Mouse (Mus musculus): Measurements from ENCODE around the gene Arid2. TPM values are rescaled to one million over a fixed set of nuclear protein-coding genes. Genes with fewer than 3 reads are reported as not detected.

The Arid2 gene
- total RNA-seq, 2 experiments from 2014 or later = 13.1 to 13.2 TPM

- DNase-seq = no peak
- intact Hi-C loops (cut with DNase I) = no loop called here
- Histone ChIP-seq H3K4me3 (no peak overlapping the region), H3K27ac (no peak overlapping the region)
- TF ChIP-seq CTCF (IDR thresholded peaks at IDR 0.05) = no peak
These were observed 84.0 kb downstream of the Arid2 start for GRCm38 (mm10) chr15:96371311-96371710.

- no peak overlapping the region for H3K4me3 ChIP-seq
- DNase-seq = no peak
- intact Hi-C loops (cut with DNase I) = no loop called here
- no peak overlapping the region for H3K27ac ChIP-seq
- TF ChIP-seq CTCF (IDR thresholded peaks at IDR 0.05) = no peak
These were observed 85.3 kb downstream of the Arid2 start for GRCm38 (mm10) chr15:96372628-96373027.

- intact Hi-C loops (cut with DNase I) = no loop called here
- Histone ChIP-seq H3K4me3 (no peak overlapping the region), H3K27ac (no peak overlapping the region)
- no peak for DNase-seq
- TF ChIP-seq CTCF (IDR thresholded peaks at IDR 0.05) = peak; percentile 19; the same call in 1 of the 2 replicates
These were observed 85.8 kb downstream of the Arid2 start for GRCm38 (mm10) chr15:96373161-96373560.

- H3K27ac ChIP-seq = no peak overlapping the region
- TF ChIP-seq CTCF (IDR thresholded peaks at IDR 0.05) = no peak
- no peak overlapping the region for H3K4me3 ChIP-seq
- no peak for DNase-seq
- intact Hi-C loops (cut with DNase I) = no loop called here
These were observed 88.9 kb downstream of the Arid2 start for GRCm38 (mm10) chr15:96376214-96376613.

- DNase-seq = peak; percentile 54
- Histone ChIP-seq H3K27ac (peak overlapping the region; percentile 65), H3K4me3 (no peak overlapping the region)
- no peak for TF ChIP-seq CTCF (IDR thresholded peaks at IDR 0.05)
- intact Hi-C loops (cut with DNase I) = no loop called here
These were observed 89.9 kb downstream of the Arid2 start for GRCm38 (mm10) chr15:96377263-96377662.

GRCm38 (mm10) chr15:96377701-96378100 lies 90.4 kb downstream of the Arid2 start:
- TF ChIP-seq CTCF (IDR thresholded peaks at IDR 0.05) = no peak
- peak; percentile 65 for DNase-seq
- intact Hi-C loops (cut with DNase I) = no loop called here
- Histone ChIP-seq H3K27ac (peak overlapping the region; percentile 65), H3K4me3 (no peak overlapping the region)

- H3K4me3 ChIP-seq = no peak overlapping the region
- H3K27ac ChIP-seq = no peak overlapping the region
- no peak for TF ChIP-seq CTCF (IDR thresholded peaks at IDR 0.05)
- intact Hi-C loops (cut with DNase I) = no loop called here
- DNase-seq = no peak
These were observed 94.9 kb downstream of the Arid2 start for GRCm38 (mm10) chr15:96382223-96382622.

- H3K4me3 ChIP-seq = no peak overlapping the region
- intact Hi-C loops (cut with DNase I) = no loop called here
- no peak for DNase-seq
- no peak overlapping the region for H3K27ac ChIP-seq
- TF ChIP-seq CTCF (IDR thresholded peaks at IDR 0.05) = no peak
These were observed 101.2 kb downstream of the Arid2 start for GRCm38 (mm10) chr15:96388565-96388964.

GRCm38 (mm10) chr15:96392878-96393277 lies 105.6 kb downstream of the Arid2 start:
- peak; percentile 25; the same call in 1 of the 2 replicates for TF ChIP-seq CTCF (IDR thresholded peaks at IDR 0.05)
- intact Hi-C loops (cut with DNase I) = no loop called here

GRCm38 (mm10) chr15:96395071-96395470 lies 107.8 kb downstream of the Arid2 start:
- no peak overlapping the region for H3K4me3 ChIP-seq
- TF ChIP-seq CTCF (IDR thresholded peaks at IDR 0.05) = no peak
- no peak overlapping the region for H3K27ac ChIP-seq
- DNase-seq = no peak
- intact Hi-C loops (cut with DNase I) = no loop called here

More at GRCm38 (mm10) chr15:96392878-96393277, 105.6 kb downstream of the Arid2 start:
- H3K4me3 ChIP-seq = no peak overlapping the region
- H3K27ac ChIP-seq = no peak overlapping the region
- no peak for DNase-seq

GRCm38 (mm10) chr15:96396641-96397344 lies 109.5 kb downstream of the Arid2 start:
- intact Hi-C loops (cut with DNase I) = no loop called here

GRCm38 (mm10) chr15:96398333-96398732 lies 111.0 kb downstream of the Arid2 start:
- intact Hi-C loops (cut with DNase I) = no loop called here

More at GRCm38 (mm10) chr15:96396641-96397344, 109.5 kb downstream of the Arid2 start:
- Histone ChIP-seq H3K4me3 (no peak overlapping the region), H3K27ac (no peak overlapping the region)
- no peak for DNase-seq
- 0 out of 2 replicates have a peak, but pooled peaks have one; percentile 8 for TF ChIP-seq CTCF (IDR thresholded peaks at IDR 0.05)

GRCm38 (mm10) chr15:96405548-96405947 lies 118.2 kb downstream of the Arid2 start:
- intact Hi-C loops (cut with DNase I) = no loop called here
- TF ChIP-seq CTCF (IDR thresholded peaks at IDR 0.05) = no peak
- DNase-seq = no peak
- H3K4me3 ChIP-seq = no peak overlapping the region
- H3K27ac ChIP-seq = no peak overlapping the region

More at GRCm38 (mm10) chr15:96398333-96398732, 111.0 kb downstream of the Arid2 start:
- Histone ChIP-seq H3K4me3 (no peak overlapping the region), H3K27ac (no peak overlapping the region)
- DNase-seq = no peak
- no peak for TF ChIP-seq CTCF (IDR thresholded peaks at IDR 0.05)

GRCm38 (mm10) chr15:96406253-96406652 lies 118.9 kb downstream of the Arid2 start:
- Histone ChIP-seq H3K27ac (no peak overlapping the region), H3K4me3 (no peak overlapping the region)
- DNase-seq = no peak
- TF ChIP-seq CTCF (IDR thresholded peaks at IDR 0.05) = no peak
- intact Hi-C loops (cut with DNase I) = no loop called here

Data from gastrocnemius, adult 2 months (tissue).